Mouse (Mus musculus): Measurements from ENCODE around the gene Ripply2. TPM values are rescaled to one million over a fixed set of nuclear protein-coding genes. Genes with fewer than 3 reads are reported as not detected.

Ripply2 gene
- polyA plus RNA-seq, 1 experiment = 10.0 TPM

- DNase-seq = peak in 1 of 2 experiments; percentile 58
- Histone ChIP-seq H3K4me1 (ENCODE audit: control insufficient read depth, insufficient read depth, low read length) (peaks cover 19% of the 10 kb centered on the region), H3K27ac (ENCODE audit: insufficient read depth, low read length) (peak overlapping the region; percentile 43; the same call in 1 of the 2 replicates), H3K4me3 (replicated peaks; ENCODE audit: insufficient read depth, low read depth, low read length) (no peak overlapping the region), H3K27me3 (ENCODE audit: control insufficient read depth, insufficient read depth, low read length) (no peaks in the 10 kb centered on the region)
- TF ChIP-seq CTCF (IDR thresholded peaks at IDR 0.05; ENCODE audit: borderline replicate concordance, insufficient read depth, low read depth, low read length) (no peak), POLR2A (IDR thresholded peaks at IDR 0.05; ENCODE audit: borderline replicate concordance, insufficient read depth, low read length) (no peak)
- 39% methylated on average over 6 of the region's 6 CpGs for WGBS
These were observed 10.5 kb upstream of the Ripply2 start for GRCm38 (mm10) chr9:87004701-87005434.

GRCm38 (mm10) chr9:87005435-87005779 lies 9.9 kb upstream of the Ripply2 start:
- Histone ChIP-seq H3K4me3 (replicated peaks; ENCODE audit: insufficient read depth, low read depth, low read length) (no peak overlapping the region), H3K27me3 (ENCODE audit: control insufficient read depth, insufficient read depth, low read length) (no peaks in the 10 kb centered on the region), H3K4me1 (ENCODE audit: control insufficient read depth, insufficient read depth, low read length) (peaks cover 16% of the 10 kb centered on the region), H3K27ac (ENCODE audit: insufficient read depth, low read length) (peak overlapping the region; percentile 43; the same call in 1 of the 2 replicates)
- WGBS = 73% methylated on average over 5 of the region's 5 CpGs
- no peak for DNase-seq
- TF ChIP-seq CTCF (IDR thresholded peaks at IDR 0.05; ENCODE audit: borderline replicate concordance, insufficient read depth, low read depth, low read length) (no peak), POLR2A (IDR thresholded peaks at IDR 0.05; ENCODE audit: borderline replicate concordance, insufficient read depth, low read length) (no peak)

- Histone ChIP-seq H3K27ac (ENCODE audit: insufficient read depth, low read length) (no peak overlapping the region), H3K27me3 (ENCODE audit: control insufficient read depth, insufficient read depth, low read length) (no peaks in the 10 kb centered on the region), H3K4me3 (replicated peaks; ENCODE audit: insufficient read depth, low read depth, low read length) (no peak overlapping the region), H3K4me1 (ENCODE audit: control insufficient read depth, insufficient read depth, low read length) (peaks cover 16% of the 10 kb centered on the region)
- DNase-seq = no peak
- 46% methylated on average over 6 of the region's 6 CpGs for WGBS
- TF ChIP-seq CTCF (IDR thresholded peaks at IDR 0.05; ENCODE audit: borderline replicate concordance, insufficient read depth, low read depth, low read length) (no peak), POLR2A (IDR thresholded peaks at IDR 0.05; ENCODE audit: borderline replicate concordance, insufficient read depth, low read length) (no peak)
These were observed 6.8 kb upstream of the Ripply2 start for GRCm38 (mm10) chr9:87008507-87008906.

GRCm38 (mm10) chr9:87008919-87009318 lies 6.4 kb upstream of the Ripply2 start:
- no peak for TF ChIP-seq POLR2A (IDR thresholded peaks at IDR 0.05; ENCODE audit: borderline replicate concordance, insufficient read depth, low read length)
- WGBS = 93% methylated on average over 1 of the region's 1 CpGs
- H3K27ac ChIP-seq (ENCODE audit: insufficient read depth, low read length) = no peak overlapping the region
- DNase-seq = no peak
- H3K4me1 ChIP-seq (ENCODE audit: control insufficient read depth, insufficient read depth, low read length) = peaks cover 14% of the 10 kb centered on the region
- H3K4me3 ChIP-seq (replicated peaks; ENCODE audit: insufficient read depth, low read depth, low read length) = no peak overlapping the region
- no peaks in the 10 kb centered on the region for H3K27me3 ChIP-seq (ENCODE audit: control insufficient read depth, insufficient read depth, low read length)

- H3K4me3 ChIP-seq (replicated peaks; ENCODE audit: insufficient read depth, low read depth, low read length) = peak overlapping the region; percentile 85
- no peak for DNase-seq
- no peaks in the 10 kb centered on the region for H3K27me3 ChIP-seq (ENCODE audit: control insufficient read depth, insufficient read depth, low read length)
- peaks cover 11% of the 10 kb centered on the region; the same call in 1 of the 2 replicates for H3K4me1 ChIP-seq (ENCODE audit: control insufficient read depth, insufficient read depth, low read length)
- peak overlapping the region; percentile 88 for H3K27ac ChIP-seq (ENCODE audit: insufficient read depth, low read length)
- 4% methylated on average over 10 of the region's 10 CpGs for WGBS
- TF ChIP-seq POLR2A (IDR thresholded peaks at IDR 0.05; ENCODE audit: borderline replicate concordance, insufficient read depth, low read length) = no peak
- no peak for TF ChIP-seq CTCF (IDR thresholded peaks at IDR 0.05; ENCODE audit: borderline replicate concordance, insufficient read depth, low read depth, low read length)
These were observed 579 bp downstream of the Ripply2 start for GRCm38 (mm10) chr9:87015938-87016294.

GRCm38 (mm10) chr9:87021778-87022523 lies 6.6 kb downstream of the Ripply2 start, which contains the start of gene Cyb5r4:
TSS of gene Cyb5r4 (plus strand) at chr9:87022014.
- Histone ChIP-seq H3K27ac (ENCODE audit: insufficient read depth, low read length) (peak within 1 kb of the TSS; percentile 67), H3K27me3 (ENCODE audit: control insufficient read depth, insufficient read depth, low read length) (no peaks in the 10 kb centered on the region), H3K4me3 (replicated peaks; ENCODE audit: insufficient read depth, low read depth, low read length) (peak within 1 kb of the TSS; percentile 58), H3K4me1 (ENCODE audit: control insufficient read depth, insufficient read depth, low read length) (peaks cover 7% of the 10 kb centered on the region; the same call in 1 of the 2 replicates)
- TF ChIP-seq POLR2A (IDR thresholded peaks at IDR 0.05; ENCODE audit: borderline replicate concordance, insufficient read depth, low read length) (peak; percentile 59; the same call in 1 of the 2 replicates), CTCF (IDR thresholded peaks at IDR 0.05; ENCODE audit: borderline replicate concordance, insufficient read depth, low read depth, low read length) (no peak)
- DNase-seq = peak; percentile 92 to 93
- under 1% methylated on average over 52 of the region's 52 CpGs for WGBS

- WGBS = 75% methylated on average over 6 of the region's 6 CpGs
- Histone ChIP-seq H3K4me1 (ENCODE audit: control insufficient read depth, insufficient read depth, low read length) (no peaks in the 10 kb centered on the region; the same call in 1 of the 2 replicates), H3K27ac (ENCODE audit: insufficient read depth, low read length) (no peak overlapping the region), H3K4me3 (replicated peaks; ENCODE audit: insufficient read depth, low read depth, low read length) (no peak overlapping the region), H3K27me3 (ENCODE audit: control insufficient read depth, insufficient read depth, low read length) (no peaks in the 10 kb centered on the region)
- no peak for TF ChIP-seq POLR2A (IDR thresholded peaks at IDR 0.05; ENCODE audit: borderline replicate concordance, insufficient read depth, low read length)
- no peak for TF ChIP-seq CTCF (IDR thresholded peaks at IDR 0.05; ENCODE audit: borderline replicate concordance, insufficient read depth, low read depth, low read length)
- no peak for DNase-seq
These were observed 10.4 kb downstream of the Ripply2 start for GRCm38 (mm10) chr9:87025764-87026163.
